In genomic region chr3:60419216-60419615, GRCm38 (mm10) we compare ENCODE assay signal across 19 mouse cellular contexts.
"Had no signal": no experiment of that assay in that cellular context is flagged by ENCODE, and none has a peak within 500 bp of the region (broad histone marks: within the 10 kb centered on the region; RNA-seq: fewer than 3 reads in every experiment).

No protein-coding gene starts in this region.

- H3K36me3 ChIP-seq: intestine, embryonic 15.5 days; limb, embryonic 10.5 days; limb, embryonic 13.5 days; lung, embryonic 15.5 days; neural tube, embryonic 12.5 days; neural tube, embryonic 15.5 days had no signal

- DNase-seq: kidney, adult 11 months; kidney, adult 9 months; kidney, postnatal 14 days; kidney, postnatal 4 days; lung, adult 18-20 months; lung, postnatal 10 days; lung, postnatal 36 days; midbrain, embryonic 14.5 days; right cerebral cortex, adult 18-20 months; right cerebral cortex, postnatal 14 days; right cerebral cortex, postnatal 4 days; thymus, adult 18-20 months had no signal

- H3K4me2 ChIP-seq: intestine, embryonic 15.5 days; limb, embryonic 13.5 days; lung, embryonic 15.5 days; midbrain, embryonic 11.5 days; neural tube, embryonic 12.5 days; neural tube, embryonic 15.5 days had no signal

- H3K9ac ChIP-seq: intestine, embryonic 15.5 days; limb, embryonic 13.5 days; lung, embryonic 15.5 days; neural tube, embryonic 12.5 days; neural tube, embryonic 15.5 days had no signal

- H3K27ac ChIP-seq: intestine, embryonic 15.5 days; limb, embryonic 10.5 days; limb, embryonic 13.5 days; lung, embryonic 15.5 days; neural tube, embryonic 12.5 days; neural tube, embryonic 15.5 days had no signal

- H3K4me3 ChIP-seq: intestine, embryonic 15.5 days; limb, embryonic 10.5 days; limb, embryonic 13.5 days; lung, embryonic 15.5 days; neural tube, embryonic 12.5 days; neural tube, embryonic 15.5 days had no signal

- H3K4me1 ChIP-seq: intestine, embryonic 15.5 days; limb, embryonic 10.5 days; limb, embryonic 13.5 days; lung, embryonic 15.5 days; neural tube, embryonic 12.5 days; neural tube, embryonic 15.5 days had no signal

- H3K27me3 ChIP-seq: intestine, embryonic 15.5 days; limb, embryonic 13.5 days; lung, embryonic 15.5 days; neural tube, embryonic 12.5 days; neural tube, embryonic 15.5 days had no signal

- H3K9me3 ChIP-seq: intestine, embryonic 15.5 days; limb, embryonic 10.5 days; limb, embryonic 13.5 days; lung, embryonic 15.5 days; neural tube, embryonic 12.5 days; neural tube, embryonic 15.5 days had no signal

- ATAC-seq: intestine, embryonic 15.5 days had no signal
